Mouse (Mus musculus): ENCODE results near the gene Fam166b.

DNA sequence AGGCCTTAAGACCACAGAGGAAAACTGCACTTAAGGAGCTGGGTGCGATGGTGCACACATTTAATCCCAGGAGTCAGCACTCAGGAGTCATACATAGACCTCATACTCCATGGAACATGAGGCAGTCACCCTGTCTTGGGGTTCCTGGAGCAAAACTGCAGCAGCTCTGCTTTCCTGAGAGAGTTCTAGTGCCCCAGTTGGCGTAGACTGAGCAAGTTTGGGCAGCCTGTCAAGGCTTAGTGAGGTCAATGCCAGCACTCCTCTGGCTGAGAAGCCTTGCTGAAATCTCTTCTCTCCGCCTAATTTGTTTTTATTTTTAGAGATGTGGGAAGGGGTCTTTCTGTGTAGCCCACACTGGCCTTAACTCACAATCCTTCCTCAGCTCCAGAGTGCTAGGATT lies 19.6 kb upstream of the Fam166b start:
- TF ChIP-seq CTCF (IDR thresholded peaks at IDR 0.05; ENCODE audit: insufficient read depth, low read length) = no peak
- TF ChIP-seq POLR2A (IDR thresholded peaks at IDR 0.05; ENCODE audit: borderline replicate concordance, extremely low read depth, low read depth, low read length) = no peak

All from lung, adult 2 months (tissue).